Mouse (Mus musculus) forebrain, embryonic 15.5 days (tissue): ENCODE data around the gene Ski. TPM values are rescaled to one million over a fixed set of nuclear protein-coding genes. Genes with fewer than 3 reads are reported as not detected.
A peak's percentile ranks its signal among the peaks of the same experiment; 100 is the strongest.
"Not testable (repeated sequence)": the region's sequence is repeated elsewhere in the genome, so short reads cannot be mapped to it uniquely, and the experiment has no call there.

Experiments
- ATAC-seq: fragments of 200-750 bp; cut with Nextera tagmentation; replicated peaks from 2 replicates; pipeline ENCODE4 v1.8.0; 2017; ENCODE audit warnings: mild to moderate bottlenecking, moderate TSS enrichment, moderate library complexity
- H3K27ac ChIP-seq: fragments of 300-500 bp; sonication (generic); replicated peaks from 2 replicates; pipeline ENCODE4 v1.5.1; 2015; ENCODE audit warnings: mild to moderate bottlenecking, inconsistent platforms
- H3K27me3 ChIP-seq: fragments of 300-500 bp; sonication (generic); 2 replicates; pipeline ENCODE4 v1.6.1; 2015; ENCODE audit warnings: inconsistent platforms
- H3K36me3 ChIP-seq: fragments of 300-500 bp; sonication (generic); 2 replicates; pipeline ENCODE4 v1.6.1; 2015; ENCODE audit warnings: mild to moderate bottlenecking, inconsistent platforms
- H3K4me1 ChIP-seq: fragments of 300-500 bp; sonication (generic); 2 replicates; pipeline ENCODE4 v1.6.1; 2015; ENCODE audit warnings: inconsistent platforms
- H3K4me2 ChIP-seq: fragments of 300-500 bp; sonication (generic); replicated peaks from 2 replicates; pipeline ENCODE4 v1.6.1; 2015; ENCODE audit warnings: mild to moderate bottlenecking, inconsistent platforms
- H3K4me3 ChIP-seq: fragments of 300-500 bp; sonication (generic); 2 replicates; pipeline ENCODE4 v1.5.1; 2015; ENCODE audit warnings: mild to moderate bottlenecking, inconsistent platforms
- H3K9ac ChIP-seq: fragments of 300-500 bp; sonication (generic); replicated peaks from 2 replicates; pipeline ENCODE4 v1.6.1; 2015; ENCODE audit warnings: mild to moderate bottlenecking, inconsistent platforms
- H3K9me3 ChIP-seq: fragments of 300-500 bp; sonication (generic); 2 replicates; pipeline ENCODE4 v1.6.1; 2016; ENCODE audit warnings: inconsistent platforms
- WGBS: fragments of 180-500 bp; shearing (Covaris S2); methylation state at CpG from one replicate; pipeline ENCODE4 v1.1.7; 2015; ENCODE audit warnings: mixed read lengths; 5-methylcytosine and 5-hydroxymethylcytosine counted together
- polyA plus RNA-seq: library from polyadenylated mRNA; unstranded; fragments of >200 nt; fragmentation: Nextera tagmentation; extraction: Ambion mirVana; gene quantifications from 2 replicates; pipeline ENCODE4 v1.2.1, GENCODE M21; 2015

Ski gene
- 14.3 TPM in 2 replicates for polyA plus RNA-seq

GRCm38 (mm10) chr4:155222552-155222840 lies at the start of gene Ski:
Gene Ski (minus strand): TSS chr4:155222592.
- Histone ChIP-seq H3K4me1 (peaks cover 46% of the 10 kb centered on the region), H3K27me3 (no peaks in the 10 kb centered on the region), H3K4me2 (peak within 1 kb of the TSS; percentile 91), H3K9me3 (no peaks in the 10 kb centered on the region), H3K27ac (peak within 1 kb of the TSS; percentile 96), H3K36me3 (no peaks in the 10 kb centered on the region), H3K4me3 (peak within 1 kb of the TSS; percentile 93), H3K9ac (peak within 1 kb of the TSS; percentile 96)
- WGBS, result 1% methylated on average over 42 of the region's 63 CpGs
- ATAC-seq, result no peak

GRCm38 (mm10) chr4:155268382-155268781 lies 46.0 kb upstream of the Ski start:
- H3K4me2 ChIP-seq, result no peak overlapping the region
- no peak overlapping the region for H3K9ac ChIP-seq
- H3K27ac ChIP-seq, result no peak overlapping the region
- WGBS, result 44% methylated on average over 5 of the region's 5 CpGs
- no peak overlapping the region for H3K4me3 ChIP-seq
- H3K36me3 ChIP-seq, result peaks cover 14% of the 10 kb centered on the region
- ATAC-seq, result no peak
- no peaks in the 10 kb centered on the region for H3K27me3 ChIP-seq
- H3K9me3 ChIP-seq, result no peaks in the 10 kb centered on the region
- H3K4me1 ChIP-seq, result no peaks in the 10 kb centered on the region

DNA sequence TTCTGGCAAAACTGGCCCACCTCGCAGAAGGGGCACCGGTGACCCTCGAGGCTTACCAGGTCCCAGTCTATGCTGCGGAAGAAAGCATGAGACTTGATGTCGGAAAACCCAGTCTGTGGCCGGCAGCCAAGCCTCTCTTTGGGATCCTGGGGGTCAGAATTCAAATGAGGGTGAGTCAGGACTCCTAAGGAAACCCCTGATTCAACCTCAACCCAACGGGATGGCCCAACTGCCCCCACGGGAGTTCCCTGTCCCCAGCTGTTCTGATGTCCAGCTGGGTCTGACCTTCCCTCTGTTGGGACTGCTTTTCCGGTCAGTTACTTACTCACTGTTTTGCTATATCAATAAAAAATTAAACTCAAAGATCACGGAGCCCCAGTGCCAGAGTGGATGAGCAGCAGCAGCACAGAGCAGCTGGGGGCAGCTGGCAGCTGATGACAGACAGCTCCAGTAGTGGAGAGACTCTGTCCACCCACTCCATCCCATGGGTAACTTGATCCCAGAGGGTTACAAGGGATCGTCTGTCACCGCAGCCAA lies 45.3 kb upstream of the Ski start:
- Histone ChIP-seq H3K27ac (no peak overlapping the region), H3K9ac (no peak overlapping the region), H3K4me1 (no peaks in the 10 kb centered on the region), H3K27me3 (no peaks in the 10 kb centered on the region), H3K4me2 (no peak overlapping the region), H3K9me3 (no peaks in the 10 kb centered on the region), H3K36me3 (peaks cover 14% of the 10 kb centered on the region), H3K4me3 (no peak overlapping the region)
- ATAC-seq, result no peak
- WGBS, result 72% methylated on average over 12 of the region's 12 CpGs

GRCm38 (mm10) chr4:155267047-155267543 lies 44.7 kb upstream of the Ski start:
- WGBS, result 74% methylated on average over 7 of the region's 7 CpGs

DNA sequence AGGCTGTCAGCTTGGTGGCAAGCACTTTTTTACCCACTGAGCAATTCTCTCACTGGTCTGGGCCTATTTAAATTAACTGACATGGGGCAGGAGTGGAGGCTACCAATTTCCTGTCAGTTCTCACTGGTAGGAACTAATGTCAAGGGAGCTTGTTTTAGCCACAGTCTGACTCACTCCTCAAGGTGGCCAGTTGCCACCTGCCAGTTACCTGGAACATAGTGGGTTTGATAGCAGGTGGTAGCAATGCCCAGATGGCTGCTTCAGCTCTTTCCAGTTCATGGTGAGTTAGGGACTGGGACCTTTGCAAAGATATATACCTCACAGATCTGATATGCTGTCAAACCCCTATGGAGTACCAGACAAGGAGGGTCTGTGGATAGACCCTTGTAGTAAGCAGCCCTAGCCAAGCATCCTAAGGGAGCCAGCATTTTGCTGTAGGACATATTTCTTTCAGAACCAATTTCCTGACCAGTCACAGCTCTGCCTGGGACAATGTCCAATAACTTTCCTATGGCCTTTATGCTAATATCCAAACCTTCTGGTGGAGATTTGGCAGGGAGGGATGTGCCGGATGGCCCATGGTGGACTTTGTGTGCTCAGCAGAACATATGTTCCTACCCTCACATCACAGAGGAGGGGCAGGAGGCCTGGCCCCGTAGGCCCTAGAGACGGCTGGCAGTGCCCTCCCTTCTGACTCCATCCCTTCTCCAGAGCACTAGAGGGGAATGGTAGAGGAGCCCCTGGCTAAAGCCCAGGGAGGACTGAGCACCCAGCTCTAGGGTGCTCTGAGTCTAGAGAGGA lies 42.3 kb upstream of the Ski start:
- WGBS, result 79% methylated on average over 3 of the region's 3 CpGs
- ATAC-seq, result no peak
- H3K36me3 ChIP-seq, result peaks cover 16% of the 10 kb centered on the region; the same call in 1 of the 2 replicates

More at GRCm38 (mm10) chr4:155267047-155267543, 44.7 kb upstream of the Ski start:
- no peak for ATAC-seq
- H3K9me3 ChIP-seq, result no peaks in the 10 kb centered on the region
- no peaks in the 10 kb centered on the region for H3K27me3 ChIP-seq
- no peak overlapping the region for H3K4me2 ChIP-seq
- no peak overlapping the region for H3K9ac ChIP-seq
- no peak overlapping the region for H3K27ac ChIP-seq
- H3K36me3 ChIP-seq, result peaks cover 16% of the 10 kb centered on the region
- H3K4me3 ChIP-seq, result no peak overlapping the region
- no peaks in the 10 kb centered on the region for H3K4me1 ChIP-seq

GRCm38 (mm10) chr4:155252253-155252652 lies 29.9 kb upstream of the Ski start:
- Histone ChIP-seq H3K4me3 (no peak overlapping the region), H3K27me3 (no peaks in the 10 kb centered on the region), H3K36me3 (no peaks in the 10 kb centered on the region; the same call in 1 of the 2 replicates), H3K9ac (peak overlapping the region; percentile 84; the same call in 1 of the 2 replicates), H3K27ac (0 out of 2 replicates have a peak overlapping the region, but pooled peaks have one; percentile 3), H3K9me3 (no peaks in the 10 kb centered on the region), H3K4me1 (peaks cover 38% of the 10 kb centered on the region), H3K4me2 (peak overlapping the region; percentile 83; the same call in 1 of the 2 replicates)
- WGBS, result 77% methylated on average over 6 of the region's 6 CpGs
- no peak for ATAC-seq

More for the DNA sequence above, 42.3 kb upstream of the Ski start:
- Histone ChIP-seq H3K9me3 (no peaks in the 10 kb centered on the region), H3K4me1 (no peaks in the 10 kb centered on the region), H3K9ac (no peak overlapping the region), H3K27ac (no peak overlapping the region), H3K4me2 (no peak overlapping the region), H3K4me3 (no peak overlapping the region), H3K27me3 (no peaks in the 10 kb centered on the region)

- Histone ChIP-seq H3K27ac (peak overlapping the region; percentile 99), H3K27me3 (no peaks in the 10 kb centered on the region), H3K36me3 (no peaks in the 10 kb centered on the region; the same call in 1 of the 2 replicates), H3K4me1 (peaks cover 49% of the 10 kb centered on the region), H3K9me3 (no peaks in the 10 kb centered on the region), H3K9ac (peak overlapping the region; percentile 84), H3K4me2 (peak overlapping the region; percentile 83), H3K4me3 (peak overlapping the region; percentile 67)
- no peak for ATAC-seq
- 28% methylated on average over 3 of the region's 3 CpGs for WGBS
Measured at GRCm38 (mm10) chr4:155251147-155251546, 28.8 kb upstream of the Ski start.

GRCm38 (mm10) chr4:155250361-155251117 lies 28.1 kb upstream of the Ski start:
- Histone ChIP-seq H3K4me3 (peak overlapping the region; percentile 67), H3K27me3 (no peaks in the 10 kb centered on the region), H3K36me3 (no peaks in the 10 kb centered on the region), H3K4me2 (peak overlapping the region; percentile 83), H3K27ac (peak overlapping the region; percentile 99), H3K9ac (peak overlapping the region; percentile 84), H3K9me3 (no peaks in the 10 kb centered on the region), H3K4me1 (peaks cover 55% of the 10 kb centered on the region)
- 8% methylated on average over 23 of the region's 23 CpGs for WGBS
- ATAC-seq, result peak; percentile 26

DNA sequence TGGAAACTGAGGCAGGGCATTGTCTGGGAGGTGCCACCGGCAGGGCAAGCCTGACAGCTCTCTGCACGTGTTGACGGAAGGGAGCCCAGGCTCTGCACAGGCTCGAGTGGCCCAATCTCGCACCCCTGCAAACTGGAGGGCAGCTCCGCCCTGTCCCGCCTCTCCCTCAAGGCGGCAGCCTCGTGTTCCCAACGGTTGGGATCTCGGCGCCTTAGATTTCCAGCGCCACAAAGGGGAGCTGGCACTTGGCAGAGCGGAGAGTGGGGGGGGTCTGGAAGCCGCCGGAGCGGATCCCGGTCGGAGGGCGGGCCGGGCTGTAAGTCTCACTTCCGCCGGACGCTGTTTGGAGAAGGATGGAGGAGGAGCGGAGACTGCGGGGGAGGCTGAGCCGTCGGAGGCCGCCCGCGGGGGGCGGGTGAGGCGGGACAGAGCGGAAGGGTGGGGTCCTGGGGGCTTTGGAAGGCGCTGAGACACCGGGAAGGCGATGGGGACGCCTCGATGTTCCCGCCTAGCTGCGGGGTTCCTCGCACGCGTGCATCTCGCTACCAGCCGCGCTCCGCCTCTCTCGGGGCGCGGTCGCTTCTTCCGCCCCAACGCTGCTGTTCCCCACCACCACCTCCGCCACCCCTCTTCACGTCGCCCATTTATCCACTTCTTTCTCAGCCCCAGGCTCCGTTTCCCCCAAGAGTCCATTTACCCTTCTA lies 27.4 kb upstream of the Ski start, which contains the start of gene Faap20:
Gene Faap20, plus strand, starts transcription at position 155 of the 704 bp plus-strand sequence.
- H3K27ac ChIP-seq, result peak within 1 kb of the TSS; percentile 99
- peak within 1 kb of the TSS; percentile 83 for H3K4me2 ChIP-seq
- no peaks in the 10 kb centered on the region for H3K9me3 ChIP-seq
- peaks cover 55% of the 10 kb centered on the region for H3K4me1 ChIP-seq
- peak within 1 kb of the TSS; percentile 84 for H3K9ac ChIP-seq
- peak; percentile 88 for ATAC-seq
- H3K27me3 ChIP-seq, result no peaks in the 10 kb centered on the region
- WGBS, result under 1% methylated on average over 58 of the region's 58 CpGs
- H3K4me3 ChIP-seq, result peak within 1 kb of the TSS; percentile 67
- no peaks in the 10 kb centered on the region for H3K36me3 ChIP-seq

DNA sequence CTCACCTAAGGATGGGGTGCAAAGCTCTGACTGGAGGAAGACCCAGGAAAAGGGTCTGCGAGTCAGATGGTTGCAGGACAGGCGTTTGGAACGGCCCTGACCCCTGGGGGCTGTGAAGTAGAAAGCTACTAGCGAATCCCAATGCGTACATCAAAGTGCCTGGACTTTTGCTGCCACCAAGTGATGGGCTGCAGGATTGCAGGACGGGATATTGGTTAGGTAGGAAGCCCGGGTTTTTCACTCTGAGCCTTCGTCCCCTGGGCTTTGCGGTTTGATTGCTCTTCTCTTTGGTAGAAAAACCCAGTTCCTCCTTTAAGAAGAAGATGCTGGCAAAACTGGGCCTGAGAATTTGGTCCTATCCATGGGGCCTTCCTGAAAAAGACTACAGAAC lies 26.9 kb upstream of the Ski start:
- Histone ChIP-seq H3K36me3 (no peaks in the 10 kb centered on the region), H3K4me1 (peaks cover 55% of the 10 kb centered on the region), H3K9me3 (no peaks in the 10 kb centered on the region), H3K4me3 (peak overlapping the region; percentile 67), H3K4me2 (peak overlapping the region; percentile 83), H3K27ac (peak overlapping the region; percentile 99), H3K9ac (peak overlapping the region; percentile 84), H3K27me3 (no peaks in the 10 kb centered on the region)
- WGBS, result under 1% methylated on average over 9 of the region's 9 CpGs
- ATAC-seq, result peak; percentile 62

GRCm38 (mm10) chr4:155248054-155248453 lies 25.7 kb upstream of the Ski start:
- not testable (repeated sequence) for ATAC-seq, H3K9ac ChIP-seq, H3K36me3 ChIP-seq, H3K27me3 ChIP-seq, H3K9me3 ChIP-seq, H3K4me2 ChIP-seq, H3K27ac ChIP-seq, H3K4me3 ChIP-seq
- WGBS, result 94% methylated on average over 3 of the region's 3 CpGs
- peaks cover 47% of the 10 kb centered on the region for H3K4me1 ChIP-seq
